Mouse (Mus musculus): ENCODE measurements at regions not wholly inside any gene's neighbourhood (a gene's known extent, or its start where the extent isn't known, plus 50 kb on each side); places are given as distances from the start of the nearest gene placed in this dataset.
A peak's percentile ranks its signal among the peaks of the same experiment; 100 is the strongest.

DNA sequence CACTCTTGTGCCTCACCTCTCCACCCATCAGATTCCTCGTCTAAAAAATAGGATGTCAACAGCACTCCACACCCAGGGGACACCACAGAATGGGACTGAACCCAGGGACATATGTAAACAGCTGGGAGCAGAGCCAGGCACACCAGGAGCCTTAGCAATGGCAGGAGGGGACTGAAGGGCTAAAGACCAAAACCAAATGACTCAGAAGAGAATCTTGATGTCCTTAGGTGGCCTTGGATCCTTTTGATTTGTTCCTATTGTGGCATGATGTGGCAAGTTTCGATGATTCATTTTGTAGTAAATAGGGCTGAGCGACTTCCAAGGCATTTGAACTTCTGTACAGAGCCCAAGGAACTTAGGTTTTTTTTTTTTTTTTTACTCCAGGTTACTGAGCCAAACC, 233.4 kb downstream of the Snx10 start:
- DNase-seq: no peak

DNA sequence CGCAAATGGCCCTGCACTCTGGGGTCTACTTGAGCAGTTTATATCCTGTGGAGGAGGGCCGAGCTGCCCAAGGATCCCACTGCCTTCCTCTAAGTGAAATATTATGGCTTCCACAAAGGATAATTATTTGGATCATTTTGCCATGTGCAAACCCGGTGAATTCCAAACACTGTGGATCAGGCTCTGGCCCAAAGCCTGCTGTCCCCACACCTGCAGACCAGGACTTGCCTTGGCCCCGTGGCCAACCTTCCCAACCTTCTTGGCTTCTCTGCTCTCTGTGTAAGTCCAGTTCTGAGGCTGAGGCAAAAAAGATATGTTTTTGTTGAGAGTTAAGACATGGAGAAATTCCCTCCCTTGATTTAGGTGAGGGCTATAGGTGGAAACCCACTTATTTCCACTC, 234.0 kb downstream of the Snx10 start:
- DNase-seq: no peak

GRCm38 (mm10) chr6:51758781-51759180, 235.1 kb downstream of the Snx10 start:
- DNase-seq: no peak

DNA sequence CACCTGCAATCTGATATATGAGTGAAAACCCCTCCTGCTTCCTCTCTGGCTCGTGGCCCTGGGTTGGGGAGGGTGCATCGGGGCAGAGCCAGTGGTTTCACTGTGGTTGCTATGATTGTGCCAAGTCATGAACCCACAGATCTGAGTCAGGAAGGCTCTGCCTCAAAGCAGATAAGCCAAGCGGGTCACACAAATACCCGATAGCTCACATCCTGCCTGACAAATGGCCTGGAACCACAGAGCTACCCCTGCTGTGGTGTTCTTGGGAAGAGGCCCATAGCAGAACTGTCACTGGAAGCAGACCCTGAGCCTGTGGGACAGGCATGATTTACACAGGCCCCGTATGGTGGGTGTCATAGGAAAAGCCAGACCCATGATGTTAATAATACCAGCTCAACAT, 236.7 kb downstream of the Snx10 start:
- no peak for DNase-seq

DNA sequence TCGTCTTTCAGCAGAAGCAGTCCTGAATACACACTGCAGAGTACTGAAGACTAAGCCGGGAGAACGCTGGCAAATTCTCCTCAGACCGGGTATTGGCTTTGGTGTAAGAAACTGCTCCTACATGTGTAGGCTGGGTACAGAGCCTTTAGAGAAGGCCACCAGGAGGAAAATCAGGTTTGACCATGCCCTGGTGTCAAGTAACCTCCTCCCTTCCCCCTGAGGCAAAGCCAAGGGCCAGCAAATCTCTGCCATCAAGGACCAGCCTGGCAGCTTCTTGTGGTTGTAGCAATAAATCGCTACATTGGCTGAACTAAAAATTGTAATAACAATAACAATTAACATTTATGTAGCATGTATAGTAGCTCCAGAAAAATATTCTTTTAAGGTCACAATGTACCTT, 237.8 kb downstream of the Snx10 start:
- DNase-seq: no peak

DNA sequence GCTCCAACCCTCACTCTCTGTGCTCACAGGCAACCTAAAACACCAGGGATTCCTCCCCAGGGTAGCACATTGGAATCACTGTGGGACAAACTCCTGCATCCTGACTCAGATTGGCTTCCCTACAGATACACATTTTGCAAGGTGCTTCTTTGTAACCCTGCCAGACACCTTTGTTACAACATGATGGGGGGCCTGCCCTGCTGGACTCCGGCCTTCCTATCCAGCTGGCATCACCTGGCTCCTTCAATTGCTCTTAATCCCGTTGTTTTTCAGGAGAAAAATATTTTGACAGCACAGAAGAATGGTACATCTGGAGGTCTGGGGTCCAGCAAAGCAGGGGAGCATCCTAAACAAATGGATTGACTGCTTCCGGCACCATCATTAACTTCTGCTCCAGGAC, 242.8 kb downstream of the Snx10 start:
- no peak for DNase-seq

DNA sequence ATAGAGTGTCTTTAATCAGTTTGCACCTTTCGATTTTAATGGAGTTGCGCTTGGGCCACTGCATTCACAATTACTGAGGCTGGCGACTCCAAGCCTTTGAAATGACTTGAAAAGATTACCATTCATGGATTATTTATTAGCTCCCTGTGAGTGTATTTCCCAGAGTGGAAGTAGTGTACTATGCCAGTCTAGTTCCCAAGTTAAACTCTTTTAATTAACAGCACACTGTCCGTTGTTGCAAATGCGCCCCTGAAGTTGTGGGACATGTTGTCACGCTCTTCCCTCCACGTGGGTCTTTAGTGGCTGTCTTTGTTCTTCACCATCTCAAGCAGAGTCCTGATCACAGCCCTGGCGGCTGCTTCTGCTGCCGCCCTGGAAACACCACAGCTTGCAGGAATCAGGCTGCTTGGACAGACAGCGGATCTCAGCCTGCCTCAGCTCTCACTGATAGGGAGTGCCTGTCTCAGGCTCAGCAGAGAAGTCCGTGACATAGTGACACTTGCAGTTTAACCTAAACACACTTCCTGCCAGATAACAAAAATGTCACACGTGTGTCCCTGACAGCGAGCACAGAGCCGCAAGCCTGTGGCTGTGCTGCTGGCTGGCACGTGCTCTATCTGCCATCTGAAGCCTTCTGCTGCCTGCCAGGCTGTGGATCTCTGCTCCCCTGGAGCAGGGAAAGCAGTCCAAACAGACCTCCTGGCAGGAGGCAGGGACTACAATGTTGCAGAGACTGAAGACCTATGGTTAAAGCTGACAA, 244.1 kb downstream of the Snx10 start:
- peak; percentile 50 for DNase-seq

GRCm38 (mm10) chr6:51771001-51771400, 241.3 kb downstream of the Skap2 start:
- DNase-seq: no peak

DNA sequence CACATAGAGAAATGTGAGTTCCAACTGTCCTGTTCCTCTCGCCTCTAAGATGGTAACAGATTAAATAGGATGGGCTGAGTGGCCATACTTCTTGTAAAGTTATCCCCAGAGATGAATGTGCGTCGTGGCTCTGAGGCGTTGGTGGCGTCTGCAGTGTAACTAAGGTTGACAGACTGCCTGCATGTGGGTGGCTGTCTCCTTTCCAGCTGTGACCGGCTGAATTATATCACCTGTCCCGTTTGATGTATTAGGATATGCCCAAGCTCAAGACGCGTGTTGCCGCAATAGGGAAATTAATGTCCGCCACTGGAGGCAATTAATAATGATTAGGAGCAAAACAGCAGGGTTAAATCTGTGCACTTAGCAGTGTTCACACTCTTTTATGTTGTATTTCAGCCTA, 240.9 kb downstream of the Skap2 start:
- no peak for DNase-seq

DNA sequence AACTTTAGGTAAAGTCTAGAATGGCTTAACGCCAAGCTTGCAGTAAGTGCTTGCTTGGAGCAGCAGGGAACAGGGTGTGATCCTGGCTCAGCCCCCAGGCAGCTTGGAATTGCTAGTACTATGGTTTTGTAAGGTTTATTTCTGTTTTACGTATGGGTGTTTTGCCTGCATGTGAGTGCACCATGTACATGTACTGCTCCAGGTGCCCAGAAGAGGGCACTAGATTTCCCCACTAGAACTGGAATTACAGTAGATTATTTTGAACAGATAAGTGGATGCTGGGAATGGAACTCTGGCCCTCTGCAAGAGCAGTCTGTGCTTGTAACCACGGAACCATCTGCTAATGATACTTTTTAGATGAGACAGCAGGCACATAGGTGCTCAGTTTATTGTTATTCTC, 237.6 kb downstream of the Skap2 start:
- peak; percentile 25 for DNase-seq

GRCm38 (mm10) chr6:51785615-51786014, 226.7 kb downstream of the Skap2 start:
- DNase-seq: no peak

DNA sequence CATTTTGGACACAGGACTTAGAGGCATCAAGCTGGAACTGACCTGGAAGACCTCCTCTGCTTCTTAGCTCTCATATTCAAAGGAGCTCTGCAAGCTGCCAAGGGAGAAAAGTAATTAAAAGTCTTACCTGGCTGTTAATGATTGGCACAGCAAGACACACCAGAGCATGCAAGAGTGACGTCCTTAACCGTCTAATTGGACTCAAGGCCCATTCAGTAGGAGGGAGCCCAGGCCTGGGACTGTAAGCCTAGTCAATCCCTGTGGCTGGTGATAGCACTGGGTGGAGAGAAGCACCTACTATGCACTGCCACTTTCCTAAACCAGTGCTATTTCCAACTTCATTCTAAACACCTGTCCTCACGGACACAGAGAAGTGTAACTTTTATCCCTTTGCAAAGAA, 225.5 kb downstream of the Skap2 start:
- no peak for DNase-seq

- no peak for DNase-seq
Observed at GRCm38 (mm10) chr6:51788156-51788555, 224.2 kb downstream of the Skap2 start.

DNA sequence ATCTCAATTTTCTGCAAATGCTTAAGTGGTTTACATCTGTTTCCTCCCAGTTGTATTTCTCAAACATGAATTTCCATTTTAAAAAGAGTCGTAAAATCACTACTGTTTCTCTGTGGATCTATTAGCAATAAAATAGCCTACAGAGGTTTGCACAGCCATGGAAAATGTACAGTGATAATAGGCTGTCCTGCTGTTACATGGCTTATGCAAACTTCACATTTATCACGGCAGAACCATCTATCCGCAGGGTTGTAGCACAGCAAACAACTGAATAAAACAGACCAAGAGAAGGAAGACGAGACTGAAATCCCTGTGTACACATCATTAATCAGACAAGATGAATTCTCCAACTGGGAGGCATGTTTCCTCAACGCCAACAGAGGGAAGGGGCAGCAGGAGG, 222.1 kb downstream of the Skap2 start:
- no peak for DNase-seq

GRCm38 (mm10) chr6:51790693-51791092, 221.7 kb downstream of the Skap2 start:
- DNase-seq: no peak

DNA sequence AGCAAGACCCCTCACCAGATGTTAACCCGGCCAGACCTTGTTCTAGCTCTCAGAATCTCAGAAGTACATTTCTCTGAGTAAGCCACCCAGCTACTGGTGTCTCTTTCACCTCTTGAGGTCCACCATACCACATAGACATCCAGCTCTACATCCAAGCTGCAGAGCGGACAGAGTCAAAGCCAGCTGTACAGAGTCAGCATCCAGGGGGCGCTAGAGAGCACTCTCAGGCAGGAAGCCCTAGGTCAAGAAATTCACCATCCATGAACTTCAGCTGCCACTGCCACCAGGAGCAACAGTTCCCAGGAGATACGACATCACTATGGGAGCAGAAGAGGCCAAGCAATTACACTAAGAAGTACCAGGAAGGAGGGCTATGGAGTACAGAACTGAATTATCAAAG, 217.0 kb downstream of the Skap2 start:
- DNase-seq: peak; percentile 61

GRCm38 (mm10) chr6:51798577-51799240, 213.6 kb downstream of the Skap2 start:
- DNase-seq: no peak

GRCm38 (mm10) chr6:51805656-51806055, 206.7 kb downstream of the Skap2 start:
- DNase-seq: no peak
